Mouse (Mus musculus) embryo, embryonic 9.5 days (tissue): ENCODE results near the gene D1Ertd622e.
"Not testable (repeated sequence)": the region's sequence is repeated elsewhere in the genome, so short reads cannot be mapped to it uniquely, and the experiment has no call there.

Source experiments
- DNase-seq: peaks from one replicate; pipeline ENCODE4 v3.0.0-alpha.2; 2017; ENCODE audit errors: extremely low spot score

Gene D1Ertd622e

GRCm38 (mm10) chr1:97580680-97581079 lies 81.2 kb downstream of the D1Ertd622e start:
- not testable (repeated sequence) for DNase-seq

GRCm38 (mm10) chr1:97580270-97580669 lies 81.6 kb downstream of the D1Ertd622e start:
- DNase-seq: no peak

GRCm38 (mm10) chr1:97578025-97578417 lies 83.9 kb downstream of the D1Ertd622e start:
- DNase-seq: no peak

DNA sequence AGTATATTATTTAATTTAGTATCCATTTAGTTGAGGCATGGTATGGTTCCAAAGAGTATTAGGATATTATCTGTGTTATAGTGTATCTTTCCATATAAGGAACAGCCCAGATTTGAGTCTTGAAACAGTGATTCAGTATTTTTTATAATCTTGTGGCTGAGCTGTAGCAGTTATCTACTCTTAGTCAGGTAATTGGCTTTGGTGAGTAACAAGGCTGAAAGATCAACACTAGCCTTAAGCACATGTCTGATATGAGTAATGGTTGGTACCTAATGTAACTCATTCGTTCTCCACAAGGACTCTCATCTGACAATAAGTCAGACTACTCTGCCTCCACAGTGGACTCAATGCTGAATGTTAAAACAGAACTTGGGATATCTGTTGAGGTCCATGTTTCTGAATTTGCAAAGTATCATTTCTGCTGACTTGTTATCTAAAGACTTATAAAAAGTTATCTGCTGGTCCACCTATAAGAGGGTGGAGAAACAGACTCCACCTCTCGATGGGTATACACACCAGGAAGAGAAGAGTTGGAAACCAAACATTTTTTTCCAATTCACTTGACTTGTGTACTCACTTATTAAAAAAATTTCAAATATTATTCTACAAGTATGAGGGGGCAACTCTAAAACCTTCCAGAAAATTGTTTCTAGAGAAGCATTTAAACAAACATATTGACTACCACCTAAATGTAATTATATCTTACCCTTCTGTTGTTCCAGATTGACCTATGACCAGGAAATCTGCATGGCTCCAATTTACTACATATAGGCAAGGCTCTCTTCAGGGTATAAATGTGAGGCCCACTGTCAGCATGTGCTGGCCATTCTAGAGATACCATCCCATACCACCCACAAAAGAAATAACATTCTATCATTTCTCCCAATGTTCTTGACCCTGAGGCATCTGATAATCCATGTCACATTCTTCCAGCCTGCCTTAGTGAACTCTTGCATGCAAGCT lies 84.5 kb downstream of the D1Ertd622e start:
- DNase-seq: no peak

DNA sequence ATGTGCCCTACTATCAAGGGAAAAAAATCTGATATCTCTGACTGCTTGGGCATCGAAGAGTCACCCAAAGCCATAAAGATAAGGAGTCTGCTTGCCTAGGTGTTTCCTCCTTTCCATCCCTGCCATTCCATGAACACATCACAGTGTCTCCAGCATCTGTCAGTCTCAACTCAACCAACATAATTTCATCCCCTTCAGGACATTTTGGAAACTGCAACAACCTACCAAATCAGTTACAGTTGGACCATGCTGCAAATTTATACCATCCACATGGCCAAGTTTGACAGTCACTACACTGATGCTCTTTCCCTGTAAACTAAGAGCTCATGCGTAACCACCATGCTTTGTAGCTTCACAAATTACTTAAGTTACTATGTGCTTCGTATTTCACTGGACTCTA lies 85.3 kb downstream of the D1Ertd622e start:
- DNase-seq: no peak

GRCm38 (mm10) chr1:97570814-97571213 lies 91.1 kb downstream of the D1Ertd622e start:
- no peak for DNase-seq

- no peak for DNase-seq
Measured at GRCm38 (mm10) chr1:97567956-97568355, 93.9 kb downstream of the D1Ertd622e start.

- no peak for DNase-seq
Measured at GRCm38 (mm10) chr1:97564641-97565040, 97.2 kb downstream of the D1Ertd622e start.

GRCm38 (mm10) chr1:97562867-97563266 lies 99.0 kb downstream of the D1Ertd622e start:
- DNase-seq: no peak
